ENCODE assay signal across 12 mouse cellular contexts in genomic region chr8:124911938-124912872, GRCm38 (mm10). TPM values are rescaled to one million over a fixed set of nuclear protein-coding genes. Genes with fewer than 3 reads are reported as not detected.
A peak's percentile ranks its signal among the peaks of the same experiment; 100 is the strongest.
DNase-seq lines count a peak whose midpoint lies in the region; ATAC-seq lines count a peak whose summit lies in the region.
"Had no signal": no experiment of that assay in that cellular context is flagged by ENCODE, and none has a peak within 500 bp of the region (broad histone marks: within the 10 kb centered on the region; RNA-seq: fewer than 3 reads in every experiment).

No protein-coding gene starts in this region.

- no peak overlapping the region for H3K4me3 ChIP-seq in brown adipose tissue, adult 24 weeks (ENCODE audit: insufficient read depth, low read depth, low read length)
- H3K4me3 ChIP-seq: embryonic facial prominence, embryonic 13.5 days; hindbrain, embryonic 13.5 days; limb, embryonic 12.5 days had no signal

- intact Hi-C loops in left cerebral cortex, postnatal 25 days (cut with DNase I), result no loop called here

- peak; percentile 59 for DNase-seq in kidney, adult 11 months
- DNase-seq in kidney, postnatal 10 days, result no peak
- peak; percentile 39 for DNase-seq in Muller cell, postnatal 12 days (ENCODE audit: inconsistent ontology term)
- DNase-seq in left cerebral cortex, postnatal 25 days (ENCODE audit: low spot score in 2 of 2), result no peak
- no peak for DNase-seq in gastrocnemius, adult 8-10 months (ENCODE audit: low spot score in 2 of 2)
- DNase-seq: heart, adult 11 months; thymus, postnatal 4 days had no signal

- peak overlapping the region; percentile 95 for H3K27ac ChIP-seq in brown adipose tissue, adult 24 weeks (replicated peaks; ENCODE audit: low read depth, low read length)
- H3K27ac ChIP-seq: embryonic facial prominence, embryonic 13.5 days; hindbrain, embryonic 13.5 days; limb, embryonic 12.5 days had no signal

- ATAC-seq in megakaryocyte, adult 5-6 weeks (ENCODE audit: poor library complexity, severe bottlenecking), result peak; percentile 89

- H3K4me1 ChIP-seq in brown adipose tissue, adult 24 weeks (ENCODE audit: control insufficient read depth, insufficient read depth, insufficient read length, low read length), result peaks cover 12% of the 10 kb centered on the region
- H3K4me1 ChIP-seq: embryonic facial prominence, embryonic 13.5 days; limb, embryonic 12.5 days had no signal

RNA-seq across cellular contexts. Expression of gene Sprtn, which starts 14.5 kb away (rescaled TPM):
- 10.2 and 14.9 TPM in 2 replicates for polyA plus RNA-seq in brown adipose tissue, adult 24 weeks (2012; ENCODE audit: insufficient read depth, insufficient read length, missing spikeins)
- 11.0 and 11.1 TPM in 2 replicates for total RNA-seq in megakaryocyte, adult 5-6 weeks (2015)
- total RNA-seq in megakaryocyte, adult 5-6 weeks (2017), result 18.9 and 20.7 TPM in 2 replicates
- total RNA-seq in left cerebral cortex, postnatal 25 days (2021), result 10 to 100 TPM; 12.7 to 12.9 TPM
- total RNA-seq in gastrocnemius, adult 8-10 months (2022), result 1 to 10 TPM; 6.1 to 7.3 (median 6.5) TPM

RNA-seq across cellular contexts. Expression of gene Exoc8, which starts 14.7 kb away (rescaled TPM):
- polyA plus RNA-seq in brown adipose tissue, adult 24 weeks (2012; ENCODE audit: insufficient read depth, insufficient read length, missing spikeins), result 9.7 and 13.5 TPM in 2 replicates
- 6.5 and 8.9 TPM in 2 replicates for total RNA-seq in megakaryocyte, adult 5-6 weeks (2015)
- 14.5 and 16.1 TPM in 2 replicates for total RNA-seq in megakaryocyte, adult 5-6 weeks (2017)
- total RNA-seq in left cerebral cortex, postnatal 25 days (2021), result 10 to 100 TPM; 36.2 to 38.9 TPM
- total RNA-seq in gastrocnemius, adult 8-10 months (2022), result 1 to 10 TPM; 7.8 to 8.1 (median 7.9) TPM

RNA-seq across cellular contexts. Expression of gene Egln1, which starts 36.9 kb away (rescaled TPM):
- 134 and 142 TPM in 2 replicates for polyA plus RNA-seq in brown adipose tissue, adult 24 weeks (2012; ENCODE audit: insufficient read depth, insufficient read length, missing spikeins)
- total RNA-seq in megakaryocyte, adult 5-6 weeks (2015), result 26.5 and 28.4 TPM in 2 replicates
- total RNA-seq in megakaryocyte, adult 5-6 weeks (2017), result 17.8 and 19.2 TPM in 2 replicates
- 10 to 100 TPM; 67.3 to 67.5 TPM for total RNA-seq in left cerebral cortex, postnatal 25 days (2021)
- total RNA-seq in gastrocnemius, adult 8-10 months (2022), result 100 to 1,000 TPM; 170 to 209 (median 181) TPM

RNA-seq across cellular contexts. Expression of gene 2810004N23Rik, which starts 49.3 kb away (rescaled TPM):
- 12.9 and 17.1 TPM in 2 replicates for polyA plus RNA-seq in brown adipose tissue, adult 24 weeks (2012; ENCODE audit: insufficient read depth, insufficient read length, missing spikeins)
- total RNA-seq in megakaryocyte, adult 5-6 weeks (2015), result 11.6 and 13.2 TPM in 2 replicates
- 23.9 and 24.4 TPM in 2 replicates for total RNA-seq in megakaryocyte, adult 5-6 weeks (2017)
- 10 to 100 TPM; 20.3 to 21.6 TPM for total RNA-seq in left cerebral cortex, postnatal 25 days (2021)
- total RNA-seq in gastrocnemius, adult 8-10 months (2022), result 10 to 100 TPM; 31.8 to 34.8 (median 33.5) TPM

RNA-seq across cellular contexts. Expression of gene Gnpat, which starts 49.4 kb away (rescaled TPM):
- 133 and 153 TPM in 2 replicates for polyA plus RNA-seq in brown adipose tissue, adult 24 weeks (2012; ENCODE audit: insufficient read depth, insufficient read length, missing spikeins)
- total RNA-seq in megakaryocyte, adult 5-6 weeks (2015), result 44.3 and 54.3 TPM in 2 replicates
- total RNA-seq in megakaryocyte, adult 5-6 weeks (2017), result 43.9 and 50.3 TPM in 2 replicates
- 10 to 100 TPM; 49.6 to 55.2 TPM for total RNA-seq in left cerebral cortex, postnatal 25 days (2021)
- 100 to 1,000 TPM; 145 to 180 (median 156) TPM for total RNA-seq in gastrocnemius, adult 8-10 months (2022)

Comparison
In these comparisons a context has a peak if more than half of its experiments do, and no peak if none do; other contexts are left out.
1. DNase-seq: peak in kidney, adult 11 months (single experiment) and Muller cell, postnatal 12 days (single experiment); none in kidney, postnatal 10 days (single experiment), left cerebral cortex, postnatal 25 days (0 of 2) and gastrocnemius, adult 8-10 months (0 of 2).